Mouse (Mus musculus) heart, embryonic 14.5 days (tissue): Measurements from ENCODE around the gene Gm4131. TPM values are rescaled to one million over a fixed set of nuclear protein-coding genes. Genes with fewer than 3 reads are reported as not detected.

ENCODE experiments used
- ATAC-seq: fragments of 200-750 bp; cut with Nextera tagmentation; 2 replicates; pipeline ENCODE4 v1.8.0; 2017; ENCODE audit warnings: low read depth, moderate TSS enrichment; ENCODE audit not compliant: insufficient number of reproducible peaks, insufficient read depth, low FRiP score
- H3K27ac ChIP-seq, 2 experiments: fragments of 200-500 bp in 1 of 2; fragments of 300-500 bp in 1 of 2; sonication (generic) in 1 of 2; replicated peaks in 1 of 2; 2 replicates each; pipeline ENCODE4 v1.5.1; 2012 to 2014; ENCODE audit warnings: low read depth in 2 of 2, low read length in 2 of 2, control low read depth in 1 of 2, mild to moderate bottlenecking in 1 of 2, mixed read lengths in 1 of 2; ENCODE audit not compliant: control insufficient read depth in 1 of 2, insufficient read depth in 1 of 2
- H3K27me3 ChIP-seq: fragments of 300-500 bp; sonication (generic); 2 replicates; pipeline ENCODE4 v1.6.1; 2014; ENCODE audit warnings: mild to moderate bottlenecking, low read length, control low read depth; ENCODE audit not compliant: control insufficient read depth, insufficient read depth
- H3K36me3 ChIP-seq: fragments of 300-500 bp; sonication (generic); 2 replicates; pipeline ENCODE4 v1.6.1; 2014; ENCODE audit warnings: mild to moderate bottlenecking, control low read depth, low read length, mixed read lengths; ENCODE audit not compliant: control insufficient read depth, insufficient read depth
- H3K4me1 ChIP-seq, 2 experiments: fragments of 200-500 bp in 1 of 2; fragments of 300-500 bp in 1 of 2; sonication (generic) in 1 of 2; 2 replicates each; pipeline ENCODE4 v1.6.1; 2012 to 2014; ENCODE audit warnings: low read length in 2 of 2, control low read depth in 1 of 2, mixed read lengths in 1 of 2; ENCODE audit not compliant: control insufficient read depth in 2 of 2, insufficient read depth in 2 of 2
- H3K4me2 ChIP-seq: fragments of 300-500 bp; sonication (generic); 2 replicates; pipeline ENCODE4 v1.6.1; 2014; ENCODE audit warnings: mild to moderate bottlenecking, low read length
- H3K4me3 ChIP-seq, 2 experiments: fragments of 200-500 bp in 1 of 2; fragments of 300-500 bp in 1 of 2; sonication (generic) in 1 of 2; 2 replicates each; pipeline ENCODE4 v1.5.1; 2012 to 2014; ENCODE audit warnings: low read length in 2 of 2, mild to moderate bottlenecking in 2 of 2, control low read depth in 1 of 2, low read depth in 1 of 2, moderate library complexity in 1 of 2; ENCODE audit not compliant: control insufficient read depth in 1 of 2, insufficient read depth in 1 of 2
- H3K9ac ChIP-seq: fragments of 300-500 bp; sonication (generic); 2 replicates; pipeline ENCODE4 v1.6.1; 2014; ENCODE audit warnings: mild to moderate bottlenecking, low read length
- H3K9me3 ChIP-seq: fragments of 300-500 bp; sonication (generic); 2 replicates; pipeline ENCODE4 v1.6.1; 2016; ENCODE audit warnings: low read length, control low read depth; ENCODE audit not compliant: control insufficient read depth
- WGBS: fragments of 180-500 bp; shearing (Covaris S2); extraction: QIAGEN DNeasy Blood & Tissue Kit; methylation state at CpG from one replicate; pipeline ENCODE4 v1.1.7; 2014; 5-methylcytosine and 5-hydroxymethylcytosine counted together
- polyA plus RNA-seq: library from polyadenylated mRNA; unstranded; fragments of >200 nt; fragmentation: Nextera tagmentation; extraction: Ambion mirVana; gene quantifications from 2 replicates; pipeline ENCODE4 v1.2.1, GENCODE M21; 2014

Gm4131 gene
- polyA plus RNA-seq, 1 experiment from 2014 or later, result not detected

- H3K4me1 ChIP-seq, result no peaks in the 10 kb centered on the region
- no peak overlapping the region for H3K9ac ChIP-seq
- no peak overlapping the region for H3K27ac ChIP-seq
- 49% methylated on average over 17 of the region's 17 CpGs for WGBS
- H3K9me3 ChIP-seq, result no peaks in the 10 kb centered on the region
- no peak overlapping the region for H3K4me2 ChIP-seq
- H3K4me3 ChIP-seq, result no peak overlapping the region
- no peaks in the 10 kb centered on the region for H3K27me3 ChIP-seq
- no peaks in the 10 kb centered on the region for H3K36me3 ChIP-seq
- ATAC-seq, result no peak
These were observed 4.6 kb downstream of the Gm4131 start for GRCm38 (mm10) chr14:62561875-62562748.

GRCm38 (mm10) chr14:62557111-62557510 is 9.6 kb downstream of the Gm4131 start:
- WGBS, result 83% methylated on average over 3 of the region's 3 CpGs
- peaks cover 0 to 13% of the 10 kb centered on the region in 2 experiments; a peak in 1 of 4 replicates for H3K4me1 ChIP-seq

DNA sequence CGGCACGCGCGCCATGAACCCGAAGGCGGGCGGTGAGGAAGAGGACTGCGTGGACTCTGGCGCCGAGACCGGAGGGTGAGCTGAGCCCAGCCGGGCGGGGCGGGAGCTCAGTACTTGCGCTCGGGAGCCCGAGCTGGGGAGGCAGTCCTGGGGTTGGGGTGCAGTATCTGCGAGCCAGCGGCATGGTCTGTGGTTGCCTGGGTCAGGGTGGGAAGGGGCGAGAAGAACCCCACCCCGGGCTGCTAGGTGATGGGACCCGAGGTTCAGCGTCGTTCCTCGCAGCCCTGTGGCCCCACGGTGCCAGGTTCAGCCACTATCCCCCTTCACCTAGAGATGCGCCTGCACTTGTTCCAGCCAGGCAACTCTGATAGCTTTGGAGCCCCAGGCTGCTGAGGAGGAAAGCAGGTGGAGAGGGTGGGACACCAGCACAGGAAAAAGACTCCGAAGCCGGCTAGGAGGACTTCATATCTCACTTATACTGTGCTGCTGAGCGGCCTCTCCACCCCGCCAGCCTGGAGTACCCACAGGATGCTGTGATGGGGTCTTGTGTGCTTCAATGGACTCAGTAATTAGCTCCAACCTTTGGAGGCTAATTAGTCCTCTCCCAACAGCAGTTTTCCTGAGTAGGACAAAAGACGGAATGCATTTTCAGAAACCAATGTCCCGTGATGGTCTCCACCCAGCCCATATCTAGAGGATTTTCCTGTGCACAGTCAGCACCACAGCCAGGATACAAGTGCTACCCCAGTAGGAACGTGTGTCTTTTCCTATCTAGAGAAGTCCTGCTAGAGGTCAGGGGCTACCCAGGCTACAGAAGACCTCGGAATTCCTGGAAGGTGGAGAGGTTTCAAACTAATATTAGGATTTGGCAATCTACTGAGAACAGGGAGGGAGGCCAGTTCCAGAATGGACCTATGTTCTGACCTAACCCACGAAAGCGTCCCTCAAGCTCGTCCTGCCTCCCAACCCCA is 10.6 kb downstream of the Gm4131 start:
- Histone ChIP-seq H3K4me2 (peak overlapping the region; percentile 99), H3K27me3 (no peaks in the 10 kb centered on the region), H3K4me3 (peak overlapping the region; percentile 69 to 71), H3K27ac (0 out of 4 replicates have a peak overlapping the region, but pooled peaks of 1 of the 2 experiments have one; percentile 3), H3K9ac (peak overlapping the region; percentile 79), H3K9me3 (no peaks in the 10 kb centered on the region), H3K4me1 (peaks cover 0 to 13% of the 10 kb centered on the region in 2 experiments; a peak in 1 of 4 replicates), H3K36me3 (no peaks in the 10 kb centered on the region)
- no peak; the same call in 1 of the 2 replicates for ATAC-seq
- 12% methylated on average over 36 of the region's 38 CpGs for WGBS

More at GRCm38 (mm10) chr14:62557111-62557510, 9.6 kb downstream of the Gm4131 start:
- Histone ChIP-seq H3K4me2 (no peak overlapping the region), H3K9ac (no peak overlapping the region), H3K27ac (no peak overlapping the region), H3K9me3 (no peaks in the 10 kb centered on the region), H3K27me3 (no peaks in the 10 kb centered on the region), H3K36me3 (no peaks in the 10 kb centered on the region), H3K4me3 (no peak overlapping the region)
- no peak for ATAC-seq

DNA sequence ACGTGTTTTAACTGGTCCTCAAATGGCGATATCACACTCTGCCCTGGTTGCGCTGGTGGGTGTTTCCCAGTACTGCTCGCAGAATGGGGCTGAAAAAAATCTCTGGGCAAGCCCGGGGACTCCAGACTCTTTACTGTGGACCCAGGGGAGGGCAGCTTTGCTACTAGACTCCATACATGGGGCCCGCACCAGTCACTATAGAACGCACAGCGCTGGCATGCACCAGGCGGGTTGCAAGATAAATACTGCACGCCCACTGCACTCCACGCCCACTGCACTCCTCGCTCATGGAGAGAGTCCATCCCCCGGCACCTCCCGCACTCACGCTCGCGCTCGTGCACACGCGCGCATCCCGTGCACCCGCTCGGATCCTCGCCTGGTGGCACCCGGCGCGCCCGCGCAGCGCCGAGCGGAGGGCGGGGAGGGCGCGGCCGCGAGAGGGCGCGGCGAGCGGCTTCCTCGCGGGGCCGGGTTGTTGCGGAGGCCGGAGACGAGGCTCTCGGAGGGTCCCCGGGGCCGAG is 11.4 kb downstream of the Gm4131 start, which contains the start of gene Fam124a:
Fam124a (plus strand) TSS at position 429 of the 521 bp plus-strand sequence.
- under 1% methylated on average over 39 of the region's 51 CpGs for WGBS
- Histone ChIP-seq H3K27me3 (no peaks in the 10 kb centered on the region), H3K4me2 (peak within 1 kb of the TSS; percentile 99), H3K4me3 (peak within 1 kb of the TSS; percentile 69 to 71), H3K4me1 (peaks cover 0 to 13% of the 10 kb centered on the region in 2 experiments; a peak in 1 of 4 replicates), H3K9me3 (no peaks in the 10 kb centered on the region), H3K36me3 (no peaks in the 10 kb centered on the region), H3K9ac (peak within 1 kb of the TSS; percentile 79), H3K27ac (0 out of 4 replicates have a peak within 1 kb of the TSS, but pooled peaks of 1 of the 2 experiments have one; percentile 3)
- peak; percentile 69 for ATAC-seq

- Histone ChIP-seq H3K4me2 (no peak overlapping the region), H3K27ac (no peak overlapping the region), H3K9ac (no peak overlapping the region), H3K36me3 (no peaks in the 10 kb centered on the region), H3K4me1 (peaks cover 0 to 13% of the 10 kb centered on the region in 2 experiments; a peak in 1 of 4 replicates), H3K4me3 (no peak overlapping the region), H3K27me3 (no peaks in the 10 kb centered on the region), H3K9me3 (no peaks in the 10 kb centered on the region)
- no peak for ATAC-seq
- WGBS, result 79% methylated on average over 5 of the region's 5 CpGs
These were observed 12.9 kb downstream of the Gm4131 start for GRCm38 (mm10) chr14:62553786-62554185.

DNA sequence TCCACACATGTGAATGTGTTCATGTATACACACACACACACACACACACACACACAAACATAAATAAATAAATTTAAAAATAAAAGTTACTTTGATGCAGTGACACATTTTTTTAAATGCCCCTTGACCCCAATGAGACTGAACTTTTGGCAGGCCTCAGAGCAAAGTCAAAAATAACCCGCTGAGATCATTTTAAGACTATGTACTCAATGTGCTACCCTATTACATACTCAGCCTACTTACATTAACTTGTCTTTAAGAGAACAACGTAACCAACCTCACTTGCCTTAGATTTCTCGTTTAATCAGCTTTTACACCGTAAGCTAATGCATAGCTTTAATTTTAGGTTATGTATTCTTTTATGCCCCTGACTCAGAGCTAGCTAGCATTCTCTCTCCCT is 13.9 kb downstream of the Gm4131 start:
- no peaks in the 10 kb centered on the region for H3K27me3 ChIP-seq
- no peak overlapping the region for H3K4me3 ChIP-seq
- ATAC-seq, result no peak
- H3K9ac ChIP-seq, result no peak overlapping the region
- H3K27ac ChIP-seq, result no peak overlapping the region
- H3K4me2 ChIP-seq, result no peak overlapping the region
- H3K36me3 ChIP-seq, result no peaks in the 10 kb centered on the region
- H3K4me1 ChIP-seq, result peaks cover 0 to 13% of the 10 kb centered on the region in 2 experiments; a peak in 1 of 4 replicates
- H3K9me3 ChIP-seq, result no peaks in the 10 kb centered on the region
- WGBS, result 77% methylated on average over 4 of the region's 4 CpGs

DNA sequence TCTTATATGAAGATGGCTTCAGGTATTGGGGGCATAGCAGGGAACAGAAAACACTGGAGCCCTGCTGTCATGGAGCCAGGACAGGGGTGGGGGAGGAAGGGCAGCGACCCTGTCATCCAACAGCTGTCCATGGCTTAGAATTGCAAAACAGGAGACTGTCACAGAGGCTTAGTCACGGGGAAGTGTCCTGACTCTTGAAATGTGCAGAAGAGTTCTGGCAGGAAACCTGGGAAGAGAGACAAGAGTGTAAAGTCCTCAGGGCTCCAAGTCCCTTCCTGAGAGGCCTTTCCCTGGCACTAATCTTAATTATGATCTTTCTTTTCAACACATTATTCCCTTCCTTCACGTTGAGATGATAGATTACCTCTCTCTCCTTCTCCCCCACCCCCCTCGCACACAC is 16.6 kb downstream of the Gm4131 start:
- 24% methylated on average over 4 of the region's 4 CpGs for WGBS
- Histone ChIP-seq H3K9me3 (no peaks in the 10 kb centered on the region), H3K36me3 (no peaks in the 10 kb centered on the region), H3K4me1 (peaks cover 0 to 6% of the 10 kb centered on the region in 2 experiments; a peak in 1 of 4 replicates), H3K9ac (no peak overlapping the region), H3K27ac (no peak overlapping the region), H3K4me2 (no peak overlapping the region), H3K4me3 (no peak overlapping the region), H3K27me3 (no peaks in the 10 kb centered on the region)
- ATAC-seq, result no peak
